Mouse (Mus musculus): ENCODE measurements around the gene Hmgb1. TPM values are rescaled to one million over a fixed set of nuclear protein-coding genes. Genes with fewer than 3 reads are reported as not detected.

Gene Hmgb1
- polyA plus RNA-seq, 1 experiment from 2014 or later = 2,008 TPM

- Histone ChIP-seq H3K9ac (no peak overlapping the region), H3K4me3 (ENCODE audit: low read depth, low read length) (no peak overlapping the region), H3K4me1 (ENCODE audit: insufficient read depth) (no peaks in the 10 kb centered on the region), H3K27me3 (ENCODE audit: insufficient read depth, low read length) (no peaks in the 10 kb centered on the region), H3K27ac (ENCODE audit: low read depth) (no peak overlapping the region), H3K36me3 (ENCODE audit: insufficient read depth) (peaks cover 49% of the 10 kb centered on the region), H3K9me3 (ENCODE audit: low read depth, low read length) (no peaks in the 10 kb centered on the region; the same call in 1 of the 2 replicates), H3K4me2 (no peak overlapping the region)
- 84% methylated on average over 6 of the region's 6 CpGs for WGBS
- DNase-seq (no peak), ATAC-seq (ENCODE audit: insufficient read depth) (no peak)
- no peak for TF ChIP-seq CTCF (IDR thresholded peaks at IDR 0.05; ENCODE audit: low read depth)
Observed at GRCm38 (mm10) chr5:149217524-149218357, 33.5 kb upstream of the Hmgb1 start.

DNA sequence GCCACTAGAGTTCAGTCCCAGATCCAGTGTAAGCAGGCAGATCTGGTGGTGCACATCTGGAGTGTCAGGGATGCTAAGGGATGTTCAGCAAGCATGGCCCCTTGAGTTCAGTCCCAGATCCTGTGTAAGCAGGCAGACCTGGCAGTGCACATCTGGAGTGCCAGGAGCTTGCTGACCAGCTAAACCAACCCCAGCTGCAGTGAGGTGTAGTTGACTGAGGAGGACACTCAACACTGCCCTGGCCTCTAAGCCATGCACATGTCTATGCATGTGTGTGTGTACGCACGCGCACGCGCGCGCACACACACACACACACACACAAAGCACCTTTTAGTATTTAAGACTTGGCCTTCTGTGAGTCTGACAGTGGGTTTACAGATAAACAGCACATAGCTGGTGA, 31.3 kb upstream of the Hmgb1 start:
- H3K9ac ChIP-seq = no peak overlapping the region

DNA sequence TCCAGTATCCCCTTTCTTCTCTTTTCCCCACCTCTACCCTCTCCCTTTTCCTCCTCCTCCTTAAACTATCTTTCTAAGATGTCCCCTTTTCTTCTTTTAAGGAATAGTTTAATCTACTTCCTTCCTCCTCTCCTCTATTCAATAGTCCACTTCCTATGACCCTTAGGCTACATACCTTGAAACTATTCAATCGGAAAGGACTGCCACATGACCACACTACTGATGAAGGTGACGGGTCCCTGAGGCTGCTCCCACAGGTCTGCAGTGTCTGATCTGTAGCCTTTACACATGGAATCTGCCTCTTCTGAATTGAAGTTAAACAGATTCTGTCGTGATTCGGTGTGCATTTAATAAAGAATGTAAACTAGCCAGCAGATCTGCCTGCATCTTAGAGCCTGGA, 28.5 kb upstream of the Hmgb1 start:
- Histone ChIP-seq H3K4me2 (no peak overlapping the region), H3K9me3 (ENCODE audit: low read depth, low read length) (no peaks in the 10 kb centered on the region; the same call in 1 of the 2 replicates), H3K4me1 (ENCODE audit: insufficient read depth) (no peaks in the 10 kb centered on the region), H3K27me3 (ENCODE audit: insufficient read depth, low read length) (no peaks in the 10 kb centered on the region), H3K9ac (no peak overlapping the region), H3K36me3 (ENCODE audit: insufficient read depth) (peaks cover 93% of the 10 kb centered on the region), H3K27ac (ENCODE audit: low read depth) (no peak overlapping the region), H3K4me3 (ENCODE audit: low read depth, low read length) (no peak overlapping the region)
- no peak for TF ChIP-seq CTCF (IDR thresholded peaks at IDR 0.05; ENCODE audit: low read depth)
- WGBS = 86% methylated on average over 4 of the region's 4 CpGs
- ATAC-seq (ENCODE audit: insufficient read depth) = no peak
- DNase-seq = no peak

More for the DNA sequence above, 31.3 kb upstream of the Hmgb1 start:
- Histone ChIP-seq H3K27ac (ENCODE audit: low read depth) (no peak overlapping the region), H3K4me3 (ENCODE audit: low read depth, low read length) (no peak overlapping the region), H3K9me3 (ENCODE audit: low read depth, low read length) (no peaks in the 10 kb centered on the region; the same call in 1 of the 2 replicates), H3K27me3 (ENCODE audit: insufficient read depth, low read length) (no peaks in the 10 kb centered on the region), H3K4me1 (ENCODE audit: insufficient read depth) (no peaks in the 10 kb centered on the region), H3K36me3 (ENCODE audit: insufficient read depth) (peaks cover 71% of the 10 kb centered on the region), H3K4me2 (no peak overlapping the region)
- TF ChIP-seq CTCF (IDR thresholded peaks at IDR 0.05; ENCODE audit: low read depth) = no peak
- 92% methylated on average over 7 of the region's 7 CpGs for WGBS
- no peak for ATAC-seq (ENCODE audit: insufficient read depth)
- no peak for DNase-seq

DNA sequence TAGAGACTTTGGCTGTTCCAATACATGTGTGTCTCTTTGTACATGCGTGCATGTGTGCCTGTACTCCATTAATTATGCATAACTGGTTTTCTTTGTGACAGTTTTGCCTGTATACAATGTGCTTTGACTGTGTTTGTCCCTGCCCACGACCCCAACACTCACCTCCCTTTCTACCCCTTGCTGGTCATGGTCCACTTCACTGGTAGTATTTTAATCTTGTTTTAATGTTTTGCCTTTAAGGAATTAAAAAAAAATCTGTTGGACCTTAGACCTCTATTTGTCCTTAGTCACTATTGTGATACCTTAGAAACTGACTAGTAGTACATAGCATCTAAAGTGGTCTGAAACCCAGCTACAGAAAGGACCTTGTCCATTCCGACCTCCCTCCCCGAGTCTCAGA, 26.8 kb upstream of the Hmgb1 start:
- DNase-seq (no peak), ATAC-seq (ENCODE audit: insufficient read depth) (no peak)
- Histone ChIP-seq H3K4me1 (ENCODE audit: insufficient read depth) (no peaks in the 10 kb centered on the region), H3K9ac (no peak overlapping the region), H3K4me2 (no peak overlapping the region), H3K27me3 (ENCODE audit: insufficient read depth, low read length) (no peaks in the 10 kb centered on the region), H3K36me3 (ENCODE audit: insufficient read depth) (peaks cover 92% of the 10 kb centered on the region), H3K4me3 (ENCODE audit: low read depth, low read length) (no peak overlapping the region), H3K9me3 (ENCODE audit: low read depth, low read length) (no peaks in the 10 kb centered on the region), H3K27ac (ENCODE audit: low read depth) (no peak overlapping the region)
- WGBS = 91% methylated on average over 4 of the region's 4 CpGs
- no peak for TF ChIP-seq CTCF (IDR thresholded peaks at IDR 0.05; ENCODE audit: low read depth)

- H3K4me3 ChIP-seq (ENCODE audit: low read depth, low read length) = no peak overlapping the region
- no peak for TF ChIP-seq CTCF (IDR thresholded peaks at IDR 0.05; ENCODE audit: low read depth)
- no peaks in the 10 kb centered on the region for H3K9me3 ChIP-seq (ENCODE audit: low read depth, low read length)
- H3K4me1 ChIP-seq (ENCODE audit: insufficient read depth) = no peaks in the 10 kb centered on the region
- WGBS = 40% methylated on average over 8 of the region's 8 CpGs
- peak; percentile 77 for DNase-seq
- ATAC-seq (ENCODE audit: insufficient read depth) = peak; percentile 74
- H3K27me3 ChIP-seq (ENCODE audit: insufficient read depth, low read length) = no peaks in the 10 kb centered on the region
- no peak overlapping the region for H3K4me2 ChIP-seq
- peaks cover 89% of the 10 kb centered on the region for H3K36me3 ChIP-seq (ENCODE audit: insufficient read depth)
- no peak overlapping the region for H3K9ac ChIP-seq
- H3K27ac ChIP-seq (ENCODE audit: low read depth) = no peak overlapping the region
Observed at GRCm38 (mm10) chr5:149209328-149209727, 25.0 kb upstream of the Hmgb1 start.

GRCm38 (mm10) chr5:149208776-149209175, 24.5 kb upstream of the Hmgb1 start:
- Histone ChIP-seq H3K9me3 (ENCODE audit: low read depth, low read length) (no peaks in the 10 kb centered on the region), H3K27ac (ENCODE audit: low read depth) (no peak overlapping the region), H3K4me1 (ENCODE audit: insufficient read depth) (no peaks in the 10 kb centered on the region), H3K27me3 (ENCODE audit: insufficient read depth, low read length) (no peaks in the 10 kb centered on the region), H3K36me3 (ENCODE audit: insufficient read depth) (peaks cover 89% of the 10 kb centered on the region), H3K4me2 (no peak overlapping the region), H3K9ac (no peak overlapping the region), H3K4me3 (ENCODE audit: low read depth, low read length) (no peak overlapping the region)
- TF ChIP-seq CTCF (IDR thresholded peaks at IDR 0.05; ENCODE audit: low read depth) = no peak
- 45% methylated on average over 7 of the region's 7 CpGs for WGBS
- ATAC-seq (ENCODE audit: insufficient read depth) = peak; percentile 53
- no peak for DNase-seq

DNA sequence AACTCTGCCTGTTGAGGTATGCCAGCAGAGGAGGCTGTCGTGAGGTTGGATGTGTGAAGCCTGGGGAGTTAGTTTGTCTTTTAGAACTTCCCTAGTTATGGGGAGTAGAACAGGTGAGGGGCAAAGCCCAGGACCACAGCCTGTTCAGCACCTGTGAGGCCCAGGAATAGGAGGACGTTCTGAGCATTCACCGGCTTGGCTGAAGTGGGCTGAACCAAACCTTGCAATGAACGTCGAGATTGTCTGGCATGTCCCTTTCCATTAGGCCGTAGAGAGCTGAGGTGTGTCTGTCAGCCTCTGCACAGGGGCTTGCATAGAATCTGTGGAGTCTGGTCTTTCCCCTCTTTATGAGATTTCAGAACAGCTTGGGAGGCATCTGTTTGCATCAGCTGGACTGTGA, 23.4 kb upstream of the Hmgb1 start:
- H3K27ac ChIP-seq (ENCODE audit: low read depth) = no peak overlapping the region; the same call in 1 of the 2 replicates
- WGBS = 76% methylated on average over 6 of the region's 6 CpGs

More for the DNA sequence above, 23.4 kb upstream of the Hmgb1 start:
- ATAC-seq (ENCODE audit: insufficient read depth) = no peak
- Histone ChIP-seq H3K4me1 (ENCODE audit: insufficient read depth) (no peaks in the 10 kb centered on the region), H3K9ac (no peak overlapping the region), H3K9me3 (ENCODE audit: low read depth, low read length) (no peaks in the 10 kb centered on the region), H3K36me3 (ENCODE audit: insufficient read depth) (peaks cover 89% of the 10 kb centered on the region), H3K4me2 (no peak overlapping the region), H3K27me3 (ENCODE audit: insufficient read depth, low read length) (no peaks in the 10 kb centered on the region), H3K4me3 (ENCODE audit: low read depth, low read length) (no peak overlapping the region)
- no peak for TF ChIP-seq CTCF (IDR thresholded peaks at IDR 0.05; ENCODE audit: low read depth)
- DNase-seq = no peak

Data from lung, embryonic 14.5 days (tissue).